Mouse (Mus musculus) lung, postnatal 0 days (tissue): Measurements from ENCODE around the gene Tlr6.

ENCODE experiments used
- CTCF ChIP-seq: IDR thresholded peaks from 2 replicates; pipeline ENCODE4 v1.5.1; 2016; ENCODE audit warnings: antibody characterized with exemption, mild to moderate bottlenecking
- EP300 ChIP-seq: IDR thresholded peaks from 2 replicates; pipeline ENCODE4 v1.6.1; 2016; ENCODE audit warnings: antibody characterized with exemption, mild to moderate bottlenecking, control low read depth

DNA sequence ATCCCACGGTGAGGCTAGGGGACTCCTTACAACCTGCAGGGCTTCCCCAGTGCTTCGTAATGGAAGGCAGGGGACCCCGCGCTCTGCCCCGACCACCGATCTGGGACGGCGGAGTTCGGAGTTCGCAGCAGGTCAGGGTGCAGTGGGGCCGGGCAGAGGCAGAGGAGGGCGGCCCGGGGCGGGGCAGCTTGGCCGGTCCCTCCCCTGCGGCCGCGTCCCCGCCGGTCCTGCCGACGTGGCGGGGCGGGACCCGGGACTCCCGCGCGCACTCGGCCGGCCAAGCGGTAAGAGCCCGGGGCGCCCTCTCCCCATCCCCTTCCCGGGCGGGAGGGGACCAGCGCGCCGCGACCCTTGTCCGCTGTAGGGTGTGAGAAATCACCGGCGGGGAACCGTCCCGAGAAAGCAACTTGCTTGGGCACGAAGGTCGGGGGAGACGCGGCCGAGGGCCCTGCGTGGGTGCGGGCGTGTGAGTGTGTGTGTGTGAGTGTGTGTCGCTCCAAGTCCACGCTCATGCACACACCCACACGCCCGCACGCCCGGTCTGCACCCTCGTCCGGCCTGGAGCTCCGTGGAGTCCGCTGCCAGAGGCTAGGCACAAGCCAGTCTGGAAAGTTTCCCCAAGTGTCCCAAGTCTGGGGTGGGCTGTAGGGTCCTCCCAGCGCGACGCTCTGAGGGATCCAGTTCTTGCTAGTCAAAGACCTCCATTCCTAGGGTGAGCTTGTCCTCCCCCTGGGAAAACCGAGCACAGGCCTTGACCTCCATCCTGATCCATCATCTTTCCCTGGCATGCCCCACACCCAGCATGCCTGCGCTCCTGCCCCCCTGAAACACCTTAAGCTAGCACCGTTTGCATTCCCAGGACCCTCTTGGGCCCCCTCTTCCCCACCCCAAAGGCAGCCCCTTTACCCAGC, 10.2 kb upstream of the Tlr6 start, which contains the start of gene Fam114a1:
- TF ChIP-seq CTCF (no peak), EP300 (no peak)
